Mouse (Mus musculus) spleen, postnatal 4 days (tissue): ENCODE data around the gene Gm20835.
"Not testable (repeated sequence)": the region's sequence is repeated elsewhere in the genome, so short reads cannot be mapped to it uniquely, and the experiment has no call there.

Experiments
- DNase-seq, 2 experiments: peaks; one replicate each; pipeline ENCODE4 v3.0.0; 2022; ENCODE audit warnings: low spot score in 2 of 2

The Gm20835 gene

DNA sequence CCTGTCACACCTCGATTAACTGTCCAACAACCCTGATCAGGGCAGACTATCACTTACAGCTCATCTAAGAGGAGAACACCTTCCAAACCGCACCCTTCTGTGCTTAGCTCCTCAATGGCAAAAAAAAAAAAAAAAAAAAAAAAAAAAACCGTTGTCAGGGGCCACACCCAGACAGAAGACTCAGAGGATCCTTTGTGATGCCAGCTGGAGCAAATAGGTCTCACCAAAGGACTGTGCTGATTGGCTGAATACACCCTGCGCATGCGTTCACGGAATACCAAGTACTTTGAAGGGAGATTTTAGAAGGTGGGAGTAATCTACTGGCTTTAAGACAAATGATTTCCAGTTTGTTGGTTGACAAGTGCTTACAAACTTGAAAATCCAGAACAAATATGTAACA, at the start of gene Gm20835:
TSS of gene Gm20835 (minus strand) at position 101 of the 400 bp plus-strand sequence.
- DNase-seq: not testable (repeated sequence)
